Mouse (Mus musculus) embryonic facial prominence, embryonic 15.5 days (tissue): Measurements from ENCODE around the gene Fbxo31. TPM values are rescaled to one million over a fixed set of nuclear protein-coding genes. Genes with fewer than 3 reads are reported as not detected.
A peak's percentile ranks its signal among the peaks of the same experiment; 100 is the strongest.

Source experiments
- ATAC-seq: fragments of 200-750 bp; cut with Nextera tagmentation; 2 replicates; pipeline ENCODE4 v1.8.0; 2017; ENCODE audit warnings: low read depth, moderate TSS enrichment; ENCODE audit not compliant: insufficient number of reproducible peaks, low FRiP score, low TSS enrichment
- H3K27ac ChIP-seq: fragments of 300-500 bp; sonication (generic); replicated peaks from 2 replicates; pipeline ENCODE4 v1.5.1; 2015; ENCODE audit warnings: mild to moderate bottlenecking, inconsistent platforms
- H3K27me3 ChIP-seq: fragments of 300-500 bp; sonication (generic); 2 replicates; pipeline ENCODE4 v1.6.1; 2015; ENCODE audit warnings: inconsistent platforms
- H3K36me3 ChIP-seq: fragments of 300-500 bp; sonication (generic); 2 replicates; pipeline ENCODE4 v1.6.1; 2015; ENCODE audit warnings: mild to moderate bottlenecking, inconsistent platforms
- H3K4me1 ChIP-seq: fragments of 300-500 bp; sonication (generic); 2 replicates; pipeline ENCODE4 v1.6.1; 2015; ENCODE audit warnings: inconsistent platforms
- H3K4me2 ChIP-seq: fragments of 300-500 bp; sonication (generic); replicated peaks from 2 replicates; pipeline ENCODE4 v1.6.1; 2015; ENCODE audit warnings: mild to moderate bottlenecking, inconsistent platforms
- H3K4me3 ChIP-seq: fragments of 300-500 bp; sonication (generic); replicated peaks from 2 replicates; pipeline ENCODE4 v1.5.1; 2015; ENCODE audit warnings: mild to moderate bottlenecking, inconsistent platforms
- H3K9ac ChIP-seq: fragments of 300-500 bp; sonication (generic); 2 replicates; pipeline ENCODE4 v1.6.1; 2015; ENCODE audit warnings: inconsistent platforms
- H3K9me3 ChIP-seq: fragments of 300-500 bp; sonication (generic); replicated peaks from 2 replicates; pipeline ENCODE4 v1.6.1; 2016; ENCODE audit warnings: inconsistent platforms
- WGBS: fragments of 180-500 bp; shearing (Covaris S2); methylation state at CpG from one replicate; pipeline ENCODE4 v1.1.7; 2015; 5-methylcytosine and 5-hydroxymethylcytosine counted together
- polyA plus RNA-seq: library from polyadenylated mRNA; unstranded; fragments of >200 nt; fragmentation: Nextera tagmentation; extraction: Ambion mirVana; gene quantifications from 2 replicates; pipeline ENCODE4 v1.2.1, GENCODE M21; 2015

Gene Fbxo31
- polyA plus RNA-seq, 1 experiment from 2014 or later = 16.4 TPM

- peak overlapping the region; percentile 79 for H3K27ac ChIP-seq
- 1% methylated on average over 47 of the region's 47 CpGs for WGBS
- peak; percentile 97 for ATAC-seq
Observed at GRCm38 (mm10) chr8:121585159-121585825, 6.7 kb upstream of the Fbxo31 start.

GRCm38 (mm10) chr8:121584730-121585129 lies 6.1 kb upstream of the Fbxo31 start:
- 43% methylated on average over 13 of the region's 13 CpGs for WGBS
- H3K27ac ChIP-seq = no peak overlapping the region
- ATAC-seq = no peak
- H3K9me3 ChIP-seq = no peaks in the 10 kb centered on the region
- peak overlapping the region; percentile 72 for H3K4me2 ChIP-seq
- H3K4me3 ChIP-seq = peak overlapping the region; percentile 70
- no peaks in the 10 kb centered on the region for H3K36me3 ChIP-seq
- no peak overlapping the region; the same call in 1 of the 2 replicates for H3K9ac ChIP-seq
- no peaks in the 10 kb centered on the region for H3K27me3 ChIP-seq
- peaks cover 7% of the 10 kb centered on the region for H3K4me1 ChIP-seq

More at GRCm38 (mm10) chr8:121585159-121585825, 6.7 kb upstream of the Fbxo31 start:
- H3K36me3 ChIP-seq = no peaks in the 10 kb centered on the region
- peak overlapping the region; percentile 75 for H3K9ac ChIP-seq
- peak overlapping the region; percentile 70 for H3K4me3 ChIP-seq
- H3K4me2 ChIP-seq = peak overlapping the region; percentile 72
- H3K9me3 ChIP-seq = no peaks in the 10 kb centered on the region
- no peaks in the 10 kb centered on the region for H3K27me3 ChIP-seq
- peaks cover 11% of the 10 kb centered on the region for H3K4me1 ChIP-seq

GRCm38 (mm10) chr8:121583653-121584052 lies 5.0 kb upstream of the Fbxo31 start:
- H3K4me2 ChIP-seq = no peak overlapping the region
- H3K9ac ChIP-seq = no peak overlapping the region
- no peaks in the 10 kb centered on the region for H3K9me3 ChIP-seq
- no peaks in the 10 kb centered on the region for H3K27me3 ChIP-seq
- WGBS = 41% methylated on average over 8 of the region's 8 CpGs
- H3K4me3 ChIP-seq = no peak overlapping the region
- no peaks in the 10 kb centered on the region for H3K36me3 ChIP-seq
- H3K4me1 ChIP-seq = peaks cover 7% of the 10 kb centered on the region
- ATAC-seq = no peak
- no peak overlapping the region for H3K27ac ChIP-seq

GRCm38 (mm10) chr8:121580465-121580864 lies 1.9 kb upstream of the Fbxo31 start:
- no peak overlapping the region for H3K4me3 ChIP-seq
- H3K9me3 ChIP-seq = no peaks in the 10 kb centered on the region
- H3K27ac ChIP-seq = 0 out of 2 replicates have a peak overlapping the region, but pooled peaks have one; percentile 24
- no peak overlapping the region for H3K4me2 ChIP-seq
- WGBS = 24% methylated on average over 9 of the region's 9 CpGs
- H3K36me3 ChIP-seq = no peaks in the 10 kb centered on the region
- H3K4me1 ChIP-seq = peaks cover 24% of the 10 kb centered on the region
- H3K9ac ChIP-seq = no peak overlapping the region
- no peak for ATAC-seq
- H3K27me3 ChIP-seq = no peaks in the 10 kb centered on the region

- under 1% methylated on average over 44 of the region's 44 CpGs for WGBS
- ATAC-seq = peak; percentile 44
Observed at GRCm38 (mm10) chr8:121577751-121578675, 593 bp downstream of the Fbxo31 start.

GRCm38 (mm10) chr8:121575661-121576060 lies 2.9 kb downstream of the Fbxo31 start:
- WGBS = 69% methylated on average over 3 of the region's 3 CpGs
- no peak for ATAC-seq
- peaks cover 22% of the 10 kb centered on the region for H3K4me1 ChIP-seq
- H3K4me3 ChIP-seq = no peak overlapping the region
- H3K9ac ChIP-seq = no peak overlapping the region
- H3K27me3 ChIP-seq = no peaks in the 10 kb centered on the region
- no peak overlapping the region for H3K4me2 ChIP-seq
- H3K27ac ChIP-seq = no peak overlapping the region
- peaks cover 1% of the 10 kb centered on the region; the same call in 1 of the 2 replicates for H3K36me3 ChIP-seq
- no peaks in the 10 kb centered on the region for H3K9me3 ChIP-seq

More at GRCm38 (mm10) chr8:121577751-121578675, 593 bp downstream of the Fbxo31 start:
- Histone ChIP-seq H3K4me3 (peak overlapping the region; percentile 95), H3K27ac (peak overlapping the region; percentile 66), H3K9ac (peak overlapping the region; percentile 79), H3K9me3 (no peaks in the 10 kb centered on the region), H3K27me3 (no peaks in the 10 kb centered on the region), H3K4me2 (peak overlapping the region; percentile 82), H3K36me3 (no peaks in the 10 kb centered on the region), H3K4me1 (peaks cover 21% of the 10 kb centered on the region)

GRCm38 (mm10) chr8:121573275-121573674 lies 5.3 kb downstream of the Fbxo31 start:
- no peak overlapping the region for H3K27ac ChIP-seq
- ATAC-seq = peak; percentile 49; the same call in 1 of the 2 replicates
- WGBS = 45% methylated on average over 3 of the region's 3 CpGs
- H3K9ac ChIP-seq = no peak overlapping the region
- no peak overlapping the region for H3K4me3 ChIP-seq
- no peak overlapping the region for H3K4me2 ChIP-seq
- H3K9me3 ChIP-seq = no peaks in the 10 kb centered on the region
- H3K36me3 ChIP-seq = peaks cover 4% of the 10 kb centered on the region; the same call in 1 of the 2 replicates
- no peaks in the 10 kb centered on the region for H3K27me3 ChIP-seq
- H3K4me1 ChIP-seq = peaks cover 22% of the 10 kb centered on the region

- no peak overlapping the region for H3K4me2 ChIP-seq
- peaks cover 14% of the 10 kb centered on the region for H3K4me1 ChIP-seq
- H3K9me3 ChIP-seq = no peaks in the 10 kb centered on the region
- 65% methylated on average over 7 of the region's 7 CpGs for WGBS
- H3K27ac ChIP-seq = no peak overlapping the region
- peaks cover 4% of the 10 kb centered on the region; the same call in 1 of the 2 replicates for H3K36me3 ChIP-seq
- H3K27me3 ChIP-seq = no peaks in the 10 kb centered on the region
- H3K9ac ChIP-seq = no peak overlapping the region
- H3K4me3 ChIP-seq = no peak overlapping the region
- no peak for ATAC-seq
Observed at GRCm38 (mm10) chr8:121572121-121572520, 6.5 kb downstream of the Fbxo31 start.

GRCm38 (mm10) chr8:121570801-121571200 lies 7.8 kb downstream of the Fbxo31 start:
- Histone ChIP-seq H3K4me2 (no peak overlapping the region), H3K9ac (no peak overlapping the region), H3K27ac (no peak overlapping the region), H3K4me1 (0 out of 2 replicates have a peak, but pooled peaks cover 5% of the 10 kb centered on the region), H3K36me3 (peaks cover 9% of the 10 kb centered on the region; the same call in 1 of the 2 replicates), H3K9me3 (no peaks in the 10 kb centered on the region), H3K4me3 (no peak overlapping the region), H3K27me3 (no peaks in the 10 kb centered on the region)
- no peak for ATAC-seq
- 76% methylated on average over 17 of the region's 17 CpGs for WGBS

GRCm38 (mm10) chr8:121570335-121570734 lies 8.3 kb downstream of the Fbxo31 start:
- H3K27me3 ChIP-seq = no peaks in the 10 kb centered on the region
- no peak overlapping the region for H3K9ac ChIP-seq
- no peak overlapping the region for H3K4me2 ChIP-seq
- no peaks in the 10 kb centered on the region for H3K9me3 ChIP-seq
- no peak for ATAC-seq
- 0 out of 2 replicates have a peak, but pooled peaks cover 5% of the 10 kb centered on the region for H3K4me1 ChIP-seq
- WGBS = 78% methylated on average over 21 of the region's 21 CpGs
- no peak overlapping the region for H3K27ac ChIP-seq
- peaks cover 9% of the 10 kb centered on the region; the same call in 1 of the 2 replicates for H3K36me3 ChIP-seq
- H3K4me3 ChIP-seq = no peak overlapping the region

GRCm38 (mm10) chr8:121568321-121568720 lies 10.3 kb downstream of the Fbxo31 start:
- no peak overlapping the region for H3K4me3 ChIP-seq
- H3K27me3 ChIP-seq = no peaks in the 10 kb centered on the region
- H3K27ac ChIP-seq = no peak overlapping the region
- ATAC-seq = no peak
- H3K9me3 ChIP-seq = no peaks in the 10 kb centered on the region
- 71% methylated on average over 6 of the region's 6 CpGs for WGBS
- no peak overlapping the region for H3K9ac ChIP-seq
- peaks cover 18% of the 10 kb centered on the region; the same call in 1 of the 2 replicates for H3K36me3 ChIP-seq
- no peak overlapping the region for H3K4me2 ChIP-seq
- H3K4me1 ChIP-seq = 0 out of 2 replicates have a peak, but pooled peaks cover 5% of the 10 kb centered on the region
